Mouse (Mus musculus) stomach, embryonic 14.5 days (tissue): ENCODE results near the gene Gm21060. TPM values are rescaled to one million over a fixed set of nuclear protein-coding genes. Genes with fewer than 3 reads are reported as not detected.
"Not testable (repeated sequence)": the region's sequence is repeated elsewhere in the genome, so short reads cannot be mapped to it uniquely, and the experiment has no call there.

Experiments used
- ATAC-seq: fragments of 200-750 bp; cut with Nextera tagmentation; 2 replicates; pipeline ENCODE4 v1.8.0; 2017; ENCODE audit warnings: low read depth, moderate TSS enrichment; ENCODE audit not compliant: insufficient number of reproducible peaks, insufficient read depth, low FRiP score
- H3K27ac ChIP-seq: fragments of 300-500 bp; sonication (generic); 2 replicates; pipeline ENCODE4 v1.5.1; 2014; ENCODE audit warnings: mild to moderate bottlenecking, low read length, moderate library complexity, mixed read lengths
- H3K27me3 ChIP-seq: fragments of 300-500 bp; sonication (generic); 2 replicates; pipeline ENCODE4 v1.6.1; 2014; ENCODE audit warnings: low read length, control low read depth, mixed read lengths; ENCODE audit not compliant: control insufficient read depth, insufficient read depth
- H3K36me3 ChIP-seq: fragments of 300-500 bp; sonication (generic); 2 replicates; pipeline ENCODE4 v1.6.1; 2014; ENCODE audit warnings: mild to moderate bottlenecking, control low read depth, low read length, moderate library complexity, mixed read lengths; ENCODE audit not compliant: control insufficient read depth, insufficient read depth
- H3K4me1 ChIP-seq: fragments of 300-500 bp; sonication (generic); 2 replicates; pipeline ENCODE4 v1.6.1; 2014; ENCODE audit warnings: low read length, control low read depth, mixed read lengths; ENCODE audit not compliant: control insufficient read depth, insufficient read depth
- H3K4me2 ChIP-seq: fragments of 300-500 bp; sonication (generic); replicated peaks from 2 replicates; pipeline ENCODE4 v1.6.1; 2014; ENCODE audit warnings: low read depth, low read length, control low read depth
- H3K4me3 ChIP-seq: fragments of 300-500 bp; sonication (generic); 2 replicates; pipeline ENCODE4 v1.5.1; 2014; ENCODE audit warnings: low read depth, low read length, control low read depth
- H3K9ac ChIP-seq: fragments of 300-500 bp; sonication (generic); replicated peaks from 2 replicates; pipeline ENCODE4 v1.6.1; 2014; ENCODE audit warnings: low read depth, mild to moderate bottlenecking, control low read depth, low read length, moderate library complexity, mixed read lengths
- H3K9me3 ChIP-seq: fragments of 300-500 bp; sonication (generic); 2 replicates; pipeline ENCODE4 v1.6.1; 2016; ENCODE audit warnings: low read depth, low read length, control low read depth; ENCODE audit not compliant: control insufficient read depth
- WGBS: fragments of 180-500 bp; shearing (Covaris S2); extraction: QIAGEN DNeasy Blood & Tissue Kit; methylation state at CpG from one replicate; pipeline ENCODE4 v1.1.7; 2014; 5-methylcytosine and 5-hydroxymethylcytosine counted together
- polyA plus RNA-seq: library from polyadenylated mRNA; unstranded; fragments of >200 nt; fragmentation: Nextera tagmentation; extraction: Ambion mirVana; gene quantifications from 2 replicates; pipeline ENCODE4 v1.2.1, GENCODE M21; 2014

Gene Gm21060
- polyA plus RNA-seq, 1 experiment from 2014 or later, result not detected

GRCm38 (mm10) chr19:61256166-61256887, 40.5 kb downstream of the Gm21060 start:
- no peak overlapping the region for H3K27ac ChIP-seq
- WGBS, result 83% methylated on average over 7 of the region's 7 CpGs
- no peak overlapping the region for H3K4me2 ChIP-seq
- H3K9me3 ChIP-seq, result no peaks in the 10 kb centered on the region; the same call in 1 of the 2 replicates
- H3K4me1 ChIP-seq, result no peaks in the 10 kb centered on the region
- H3K9ac ChIP-seq, result no peak overlapping the region
- no peak for ATAC-seq
- no peak overlapping the region for H3K4me3 ChIP-seq
- no peaks in the 10 kb centered on the region for H3K36me3 ChIP-seq
- no peaks in the 10 kb centered on the region for H3K27me3 ChIP-seq

DNA sequence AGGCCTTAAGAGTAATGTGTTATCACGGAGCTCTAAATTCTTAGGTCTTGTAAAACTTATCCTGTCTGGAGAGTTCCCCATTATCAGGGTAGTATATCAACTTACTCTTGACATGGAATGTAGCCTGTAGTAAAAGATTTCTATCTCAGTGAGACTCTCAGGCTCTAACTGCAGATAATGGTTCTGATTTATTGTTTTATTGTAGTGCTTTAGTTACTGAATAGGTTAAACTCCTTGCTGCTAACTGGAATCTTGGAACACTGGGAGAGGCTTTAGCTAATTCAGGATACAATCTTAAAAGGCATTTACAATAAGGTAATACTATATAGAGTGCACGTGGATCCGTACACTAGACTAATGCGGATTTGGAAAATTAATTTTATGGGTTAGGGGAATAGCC, 49.5 kb downstream of the Gm21060 start:
- not testable (repeated sequence) for H3K4me2 ChIP-seq, H3K4me1 ChIP-seq, ATAC-seq, H3K27ac ChIP-seq, H3K9ac ChIP-seq, H3K27me3 ChIP-seq, H3K9me3 ChIP-seq, H3K4me3 ChIP-seq, H3K36me3 ChIP-seq
- 65% methylated on average over 4 of the region's 4 CpGs for WGBS

Other genes starting within 250 kb of the Gm21060 start
- gene Zfp950, start 156.2 kb downstream of the Gm21060 start, polyA plus RNA-seq, result 50.0 and 59.7 TPM in 2 replicates
- gene Gm7102, start 120.8 kb downstream of the Gm21060 start, polyA plus RNA-seq, result 0.22 TPM in 1 of 2 replicates, not detected in the other
- gene Gm6020, start 113.2 kb downstream of the Gm21060 start, polyA plus RNA-seq, result not detected in 2 replicates
- gene Csf2ra, start 68.6 kb downstream of the Gm21060 start, polyA plus RNA-seq, result 35.4 and 38.4 TPM in 2 replicates